Mouse (Mus musculus) neural tube, embryonic 12.5 days (tissue): ENCODE measurements around the gene Ybx1. TPM values are rescaled to one million over a fixed set of nuclear protein-coding genes. Genes with fewer than 3 reads are reported as not detected.

Experiments
- polyA plus RNA-seq: library from polyadenylated mRNA; unstranded; fragments of >200 nt; fragmentation: Nextera tagmentation; extraction: Ambion mirVana; gene quantifications from 2 replicates; pipeline ENCODE4 v1.2.1, GENCODE M21; 2016

Gene Ybx1
- polyA plus RNA-seq, 1 experiment from 2014 or later = 1,308 TPM

Other genes with a start within 250 kb of the Ybx1 start
- 122 and 128 TPM in 2 replicates for gene Slc2a1, start 185.9 kb downstream of the Ybx1 start, polyA plus RNA-seq
- gene Zfp691, start 120.4 kb downstream of the Ybx1 start, polyA plus RNA-seq = 7.2 and 9.3 TPM in 2 replicates
- 4.2 and 5.7 TPM in 2 replicates for gene Ermap, start 104.6 kb downstream of the Ybx1 start, polyA plus RNA-seq
- gene Svbp, start 99.3 kb downstream of the Ybx1 start, polyA plus RNA-seq = 185 and 200 TPM in 2 replicates
- 0.26 and 0.28 TPM in 2 replicates for gene Tmem269, start 76.4 kb downstream of the Ybx1 start, polyA plus RNA-seq
- gene AU022252, start 61.9 kb downstream of the Ybx1 start, polyA plus RNA-seq = 39.8 and 40.9 TPM in 2 replicates
- 14.8 and 15.0 TPM in 2 replicates for gene P3h1, start 61.7 kb downstream of the Ybx1 start, polyA plus RNA-seq
- 0.08 and 0.22 TPM in 2 replicates for gene Cldn19, start 39.2 kb downstream of the Ybx1 start, polyA plus RNA-seq
- 83.8 and 96.8 TPM in 2 replicates for gene Ppih, start 25.9 kb upstream of the Ybx1 start, polyA plus RNA-seq
- gene Ccdc30, start 120.9 kb upstream of the Ybx1 start, polyA plus RNA-seq = 14.9 and 15.1 TPM in 2 replicates
- 20.9 and 22.7 TPM in 2 replicates for gene Ppcs, start 127.8 kb upstream of the Ybx1 start, polyA plus RNA-seq
- gene Zmynd12, start 128.2 kb upstream of the Ybx1 start, polyA plus RNA-seq = 0.13 and 0.55 TPM in 2 replicates
- gene Rimkla, start 198.0 kb upstream of the Ybx1 start, polyA plus RNA-seq = 14.6 and 18.4 TPM in 2 replicates
- 23.2 and 25.2 TPM in 2 replicates for gene Foxj3, start 242.4 kb upstream of the Ybx1 start, polyA plus RNA-seq
- 3.2 and 4.8 TPM in 2 replicates for gene Frg2f1, start 244.9 kb upstream of the Ybx1 start, polyA plus RNA-seq